Mouse (Mus musculus): ENCODE data around the gene Cpt2. TPM values are rescaled to one million over a fixed set of nuclear protein-coding genes. Genes with fewer than 3 reads are reported as not detected.
A peak's percentile ranks its signal among the peaks of the same experiment; 100 is the strongest.

Cpt2 gene
- polyA plus RNA-seq (2012; rRNA removed): 21.9 and 55.4 TPM in 2 replicates

- WGBS: 3% methylated on average over 38 of the region's 38 CpGs
- Histone ChIP-seq H3K4me1 (ENCODE audit: control insufficient read depth, insufficient read depth, insufficient read length) (no peaks in the 10 kb centered on the region), H3K4me3 (ENCODE audit: extremely low read depth, insufficient read depth, insufficient read length) (peak within 1 kb of the TSS; percentile 94), H3K36me3 (ENCODE audit: control insufficient read depth, insufficient read depth, low read length) (no peaks in the 10 kb centered on the region), H3K27ac (ENCODE audit: insufficient read depth, low read length) (peak within 1 kb of the TSS; percentile 71), H3K27me3 (ENCODE audit: control insufficient read depth, insufficient read depth, low read length) (no peaks in the 10 kb centered on the region)
- DNase-seq (ENCODE audit: low read depth in 1 of 2, low spot score in 2 of 2): peak; percentile 82 to 91
- TF ChIP-seq POLR2A (IDR thresholded peaks at IDR 0.05; ENCODE audit: low read depth, low read length) (peak; percentile 63), CTCF (IDR thresholded peaks at IDR 0.05; ENCODE audit: extremely low read depth, insufficient read depth, insufficient read length, insufficient replicate concordance) (no peak)
Measured at GRCm38 (mm10) chr4:107923145-107923802, at the start of gene Cpt2. Cpt2 (minus strand) TSS chr4:107923610.

GRCm38 (mm10) chr4:107971162-107971561 lies 47.8 kb upstream of the Cpt2 start:
- no peak for TF ChIP-seq CTCF (IDR thresholded peaks at IDR 0.05; ENCODE audit: extremely low read depth, insufficient read depth, insufficient read length, insufficient replicate concordance)
- no peak for TF ChIP-seq POLR2A (IDR thresholded peaks at IDR 0.05; ENCODE audit: low read depth, low read length)
- DNase-seq (ENCODE audit: low read depth in 1 of 2, low spot score in 2 of 2): no peak
- H3K27ac ChIP-seq (ENCODE audit: insufficient read depth, low read length): no peak overlapping the region
- H3K4me1 ChIP-seq (ENCODE audit: control insufficient read depth, insufficient read depth, insufficient read length): no peaks in the 10 kb centered on the region; the same call in 1 of the 2 replicates
- 82% methylated on average over 1 of the region's 1 CpGs for WGBS
- H3K27me3 ChIP-seq (ENCODE audit: control insufficient read depth, insufficient read depth, low read length): no peaks in the 10 kb centered on the region
- H3K4me3 ChIP-seq (ENCODE audit: extremely low read depth, insufficient read depth, insufficient read length): no peak overlapping the region
- no peaks in the 10 kb centered on the region for H3K36me3 ChIP-seq (ENCODE audit: control insufficient read depth, insufficient read depth, low read length)

GRCm38 (mm10) chr4:107969781-107970180 lies 46.4 kb upstream of the Cpt2 start:
- TF ChIP-seq CTCF (IDR thresholded peaks at IDR 0.05; ENCODE audit: extremely low read depth, insufficient read depth, insufficient read length, insufficient replicate concordance) (no peak), POLR2A (IDR thresholded peaks at IDR 0.05; ENCODE audit: low read depth, low read length) (no peak)
- no peaks in the 10 kb centered on the region for H3K36me3 ChIP-seq (ENCODE audit: control insufficient read depth, insufficient read depth, low read length)
- H3K4me1 ChIP-seq (ENCODE audit: control insufficient read depth, insufficient read depth, insufficient read length): no peaks in the 10 kb centered on the region; the same call in 1 of the 2 replicates
- no peak overlapping the region for H3K4me3 ChIP-seq (ENCODE audit: extremely low read depth, insufficient read depth, insufficient read length)
- H3K27ac ChIP-seq (ENCODE audit: insufficient read depth, low read length): no peak overlapping the region
- H3K27me3 ChIP-seq (ENCODE audit: control insufficient read depth, insufficient read depth, low read length): no peaks in the 10 kb centered on the region
- no peak for DNase-seq (ENCODE audit: low read depth in 1 of 2, low spot score in 2 of 2)

GRCm38 (mm10) chr4:107967966-107968682 lies 44.7 kb upstream of the Cpt2 start, which contains the start of gene Slc1a7:
Slc1a7 (plus strand) TSS chr4:107968332.
- TF ChIP-seq POLR2A (IDR thresholded peaks at IDR 0.05; ENCODE audit: low read depth, low read length) (no peak), CTCF (IDR thresholded peaks at IDR 0.05; ENCODE audit: extremely low read depth, insufficient read depth, insufficient read length, insufficient replicate concordance) (no peak)
- Histone ChIP-seq H3K27ac (ENCODE audit: insufficient read depth, low read length) (no peak within 1 kb of the TSS), H3K36me3 (ENCODE audit: control insufficient read depth, insufficient read depth, low read length) (no peaks in the 10 kb centered on the region), H3K4me3 (ENCODE audit: extremely low read depth, insufficient read depth, insufficient read length) (no peak within 1 kb of the TSS), H3K27me3 (ENCODE audit: control insufficient read depth, insufficient read depth, low read length) (no peaks in the 10 kb centered on the region), H3K4me1 (ENCODE audit: control insufficient read depth, insufficient read depth, insufficient read length) (no peaks in the 10 kb centered on the region; the same call in 1 of the 2 replicates)
- 88% methylated on average over 16 of the region's 16 CpGs for WGBS
- no peak for DNase-seq (ENCODE audit: low read depth in 1 of 2, low spot score in 2 of 2)

GRCm38 (mm10) chr4:107966416-107967109 lies 43.2 kb upstream of the Cpt2 start:
- WGBS: 32% methylated on average over 5 of the region's 5 CpGs

GRCm38 (mm10) chr4:107962792-107963191 lies 39.4 kb upstream of the Cpt2 start:
- no peak overlapping the region for H3K4me3 ChIP-seq (ENCODE audit: extremely low read depth, insufficient read depth, insufficient read length)
- no peak for TF ChIP-seq POLR2A (IDR thresholded peaks at IDR 0.05; ENCODE audit: low read depth, low read length)
- H3K36me3 ChIP-seq (ENCODE audit: control insufficient read depth, insufficient read depth, low read length): no peaks in the 10 kb centered on the region
- DNase-seq (ENCODE audit: low read depth in 1 of 2, low spot score in 2 of 2): no peak
- WGBS: 92% methylated on average over 2 of the region's 2 CpGs
- no peaks in the 10 kb centered on the region; the same call in 1 of the 2 replicates for H3K4me1 ChIP-seq (ENCODE audit: control insufficient read depth, insufficient read depth, insufficient read length)
- no peak overlapping the region for H3K27ac ChIP-seq (ENCODE audit: insufficient read depth, low read length)
- H3K27me3 ChIP-seq (ENCODE audit: control insufficient read depth, insufficient read depth, low read length): no peaks in the 10 kb centered on the region

More at GRCm38 (mm10) chr4:107966416-107967109, 43.2 kb upstream of the Cpt2 start:
- H3K27ac ChIP-seq (ENCODE audit: insufficient read depth, low read length): no peak overlapping the region
- no peak overlapping the region for H3K4me3 ChIP-seq (ENCODE audit: extremely low read depth, insufficient read depth, insufficient read length)
- H3K27me3 ChIP-seq (ENCODE audit: control insufficient read depth, insufficient read depth, low read length): no peaks in the 10 kb centered on the region
- H3K4me1 ChIP-seq (ENCODE audit: control insufficient read depth, insufficient read depth, insufficient read length): no peaks in the 10 kb centered on the region; the same call in 1 of the 2 replicates
- TF ChIP-seq CTCF (IDR thresholded peaks at IDR 0.05; ENCODE audit: extremely low read depth, insufficient read depth, insufficient read length, insufficient replicate concordance): no peak
- no peak for TF ChIP-seq POLR2A (IDR thresholded peaks at IDR 0.05; ENCODE audit: low read depth, low read length)
- no peaks in the 10 kb centered on the region for H3K36me3 ChIP-seq (ENCODE audit: control insufficient read depth, insufficient read depth, low read length)
- no peak for DNase-seq (ENCODE audit: low read depth in 1 of 2, low spot score in 2 of 2)
